Mouse (Mus musculus): ENCODE results near the gene Mtmr6. TPM values are rescaled to one million over a fixed set of nuclear protein-coding genes. Genes with fewer than 3 reads are reported as not detected.

Gene Mtmr6
- polyA plus RNA-seq, 1 experiment from 2014 or later: 68.2 TPM

DNA sequence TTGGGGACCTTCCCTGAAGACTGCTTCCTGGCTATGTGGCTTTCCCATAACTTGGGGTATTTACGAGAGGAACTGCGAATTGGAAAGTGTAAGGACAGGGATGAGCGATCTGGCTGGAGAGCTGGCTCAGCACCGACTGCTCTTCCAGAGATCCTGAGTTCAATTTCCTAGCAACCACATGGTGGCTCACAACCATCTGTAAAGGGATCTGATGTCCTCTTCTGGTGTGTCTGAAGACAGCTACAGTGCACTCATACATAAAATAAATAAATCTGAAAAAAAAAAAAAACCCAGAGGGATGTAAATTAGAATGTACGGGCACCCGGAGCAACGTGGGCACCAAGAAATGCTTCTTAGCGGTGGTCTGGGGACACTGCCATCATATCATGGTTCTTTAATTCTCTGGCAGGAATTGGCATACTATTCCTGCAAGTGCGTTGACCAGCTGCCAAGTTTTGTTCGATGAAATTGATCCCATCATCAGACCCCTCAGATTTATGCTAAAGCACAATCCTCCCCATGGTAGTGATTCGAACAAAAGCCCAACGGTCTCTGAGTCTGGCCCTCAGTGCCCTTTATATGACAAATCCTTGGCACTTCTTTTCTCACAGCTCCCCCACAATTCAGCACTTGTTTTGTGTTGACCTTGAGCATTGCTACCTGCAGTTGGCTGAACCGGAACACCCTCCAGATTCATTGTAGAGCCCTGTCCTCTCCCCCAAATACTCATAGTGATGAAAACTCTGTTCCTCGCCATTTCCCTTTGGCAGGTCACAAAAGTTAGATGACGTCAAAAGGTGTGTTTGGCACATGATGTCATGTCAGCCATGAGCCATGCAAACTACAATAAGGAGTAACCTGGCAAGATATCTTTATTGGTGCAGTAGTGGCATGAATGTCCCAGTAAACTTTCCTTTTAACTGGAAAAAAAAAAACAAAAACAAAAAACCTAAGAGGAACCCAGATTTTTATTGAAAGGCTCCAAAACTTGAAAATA lies 12.7 kb upstream of the Mtmr6 start:
- Histone ChIP-seq H3K4me3 (ENCODE audit: low read depth, low read length) (peak overlapping the region; percentile 90), H3K4me1 (ENCODE audit: control insufficient read depth, insufficient read depth, low read length) (peaks cover 11% of the 10 kb centered on the region; the same call in 1 of the 2 replicates), H3K4me2 (ENCODE audit: low read length) (peak overlapping the region; percentile 92), H3K9ac (ENCODE audit: low read length) (peak overlapping the region; percentile 96), H3K9me3 (replicated peaks; ENCODE audit: control insufficient read depth, low read length) (no peaks in the 10 kb centered on the region), H3K27me3 (replicated peaks; ENCODE audit: control insufficient read depth, insufficient read depth, low read length) (no peaks in the 10 kb centered on the region), H3K27ac (ENCODE audit: low read depth, low read length) (peak overlapping the region; percentile 80), H3K36me3 (ENCODE audit: control insufficient read depth, insufficient read depth, low read length) (no peaks in the 10 kb centered on the region)
- DNase-seq (ENCODE audit: low spot score) (peak; percentile 28), ATAC-seq (no peak)
- WGBS: 18% methylated on average over 15 of the region's 15 CpGs

GRCm38 (mm10) chr14:60253466-60253865 lies 11.6 kb upstream of the Mtmr6 start:
- Histone ChIP-seq H3K4me2 (ENCODE audit: low read length) (no peak overlapping the region), H3K4me1 (ENCODE audit: control insufficient read depth, insufficient read depth, low read length) (peaks cover 11% of the 10 kb centered on the region; the same call in 1 of the 2 replicates), H3K27me3 (replicated peaks; ENCODE audit: control insufficient read depth, insufficient read depth, low read length) (no peaks in the 10 kb centered on the region), H3K9me3 (replicated peaks; ENCODE audit: control insufficient read depth, low read length) (no peaks in the 10 kb centered on the region), H3K36me3 (ENCODE audit: control insufficient read depth, insufficient read depth, low read length) (no peaks in the 10 kb centered on the region), H3K9ac (ENCODE audit: low read length) (no peak overlapping the region), H3K27ac (ENCODE audit: low read depth, low read length) (no peak overlapping the region), H3K4me3 (ENCODE audit: low read depth, low read length) (no peak overlapping the region)
- no peak for DNase-seq (ENCODE audit: low spot score)
- ATAC-seq: no peak
- WGBS: 93% methylated on average over 3 of the region's 3 CpGs

DNA sequence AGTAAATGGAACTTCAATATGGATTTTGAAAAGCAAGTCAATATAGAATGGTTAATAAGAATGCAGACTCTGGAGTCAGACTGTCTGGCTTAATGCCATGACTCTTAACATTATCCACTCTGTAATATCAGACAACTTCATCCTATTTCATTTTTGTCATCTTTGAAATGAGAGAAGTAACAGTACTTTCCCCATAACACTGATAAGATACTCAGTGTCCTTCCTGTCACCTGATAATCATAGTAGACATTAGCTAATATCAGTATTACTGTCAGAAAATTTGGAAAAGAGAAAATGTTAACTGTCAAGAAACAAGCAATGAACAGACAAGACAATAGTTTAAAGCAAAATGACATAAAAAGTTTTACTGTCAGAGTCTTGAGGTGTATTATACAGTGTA lies 10.3 kb upstream of the Mtmr6 start:
- H3K9me3 ChIP-seq (replicated peaks; ENCODE audit: control insufficient read depth, low read length): no peaks in the 10 kb centered on the region
- H3K36me3 ChIP-seq (ENCODE audit: control insufficient read depth, insufficient read depth, low read length): no peaks in the 10 kb centered on the region
- H3K27me3 ChIP-seq (replicated peaks; ENCODE audit: control insufficient read depth, insufficient read depth, low read length): no peaks in the 10 kb centered on the region
- DNase-seq (ENCODE audit: low spot score): no peak
- peaks cover 6% of the 10 kb centered on the region; the same call in 1 of the 2 replicates for H3K4me1 ChIP-seq (ENCODE audit: control insufficient read depth, insufficient read depth, low read length)
- H3K9ac ChIP-seq (ENCODE audit: low read length): no peak overlapping the region
- H3K4me2 ChIP-seq (ENCODE audit: low read length): no peak overlapping the region
- H3K4me3 ChIP-seq (ENCODE audit: low read depth, low read length): no peak overlapping the region
- H3K27ac ChIP-seq (ENCODE audit: low read depth, low read length): no peak overlapping the region
- no peak for ATAC-seq

DNA sequence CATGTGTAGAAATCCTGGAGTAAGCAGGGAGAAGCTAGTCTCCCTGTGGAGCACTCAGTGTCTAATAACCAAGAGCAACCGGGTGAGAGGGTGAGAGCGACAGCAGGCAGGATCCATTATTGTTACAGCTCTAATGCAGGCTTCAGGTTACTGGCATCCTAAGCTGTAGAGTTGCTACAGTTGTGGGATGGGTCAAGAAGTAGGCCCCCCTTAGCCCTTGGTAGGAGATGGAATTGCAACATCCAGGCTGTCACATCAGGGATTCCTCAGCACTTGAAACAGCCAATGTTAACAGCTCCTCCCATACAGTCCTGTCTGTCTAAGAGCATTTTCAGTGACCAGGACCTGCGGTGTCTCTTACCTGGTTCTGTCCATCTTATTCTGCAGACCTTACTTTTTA lies 8.7 kb upstream of the Mtmr6 start:
- 36% methylated on average over 3 of the region's 3 CpGs for WGBS
- Histone ChIP-seq H3K9ac (ENCODE audit: low read length) (no peak overlapping the region), H3K4me2 (ENCODE audit: low read length) (no peak overlapping the region)

GRCm38 (mm10) chr14:60257101-60257500 lies 7.9 kb upstream of the Mtmr6 start:
- Histone ChIP-seq H3K9ac (ENCODE audit: low read length) (no peak overlapping the region), H3K27ac (ENCODE audit: low read depth, low read length) (no peak overlapping the region), H3K4me3 (ENCODE audit: low read depth, low read length) (no peak overlapping the region), H3K4me1 (ENCODE audit: control insufficient read depth, insufficient read depth, low read length) (peaks cover 6% of the 10 kb centered on the region; the same call in 1 of the 2 replicates), H3K4me2 (ENCODE audit: low read length) (no peak overlapping the region), H3K36me3 (ENCODE audit: control insufficient read depth, insufficient read depth, low read length) (no peaks in the 10 kb centered on the region), H3K9me3 (replicated peaks; ENCODE audit: control insufficient read depth, low read length) (no peaks in the 10 kb centered on the region), H3K27me3 (replicated peaks; ENCODE audit: control insufficient read depth, insufficient read depth, low read length) (no peaks in the 10 kb centered on the region)
- no peak for ATAC-seq
- no peak for DNase-seq (ENCODE audit: low spot score)
- 86% methylated on average over 4 of the region's 4 CpGs for WGBS

More for the DNA sequence above, 8.7 kb upstream of the Mtmr6 start:
- DNase-seq (ENCODE audit: low spot score): no peak
- no peak for ATAC-seq
- Histone ChIP-seq H3K27ac (ENCODE audit: low read depth, low read length) (no peak overlapping the region), H3K36me3 (ENCODE audit: control insufficient read depth, insufficient read depth, low read length) (no peaks in the 10 kb centered on the region), H3K4me1 (ENCODE audit: control insufficient read depth, insufficient read depth, low read length) (peaks cover 6% of the 10 kb centered on the region; the same call in 1 of the 2 replicates), H3K27me3 (replicated peaks; ENCODE audit: control insufficient read depth, insufficient read depth, low read length) (no peaks in the 10 kb centered on the region), H3K4me3 (ENCODE audit: low read depth, low read length) (no peak overlapping the region), H3K9me3 (replicated peaks; ENCODE audit: control insufficient read depth, low read length) (no peaks in the 10 kb centered on the region)

DNA sequence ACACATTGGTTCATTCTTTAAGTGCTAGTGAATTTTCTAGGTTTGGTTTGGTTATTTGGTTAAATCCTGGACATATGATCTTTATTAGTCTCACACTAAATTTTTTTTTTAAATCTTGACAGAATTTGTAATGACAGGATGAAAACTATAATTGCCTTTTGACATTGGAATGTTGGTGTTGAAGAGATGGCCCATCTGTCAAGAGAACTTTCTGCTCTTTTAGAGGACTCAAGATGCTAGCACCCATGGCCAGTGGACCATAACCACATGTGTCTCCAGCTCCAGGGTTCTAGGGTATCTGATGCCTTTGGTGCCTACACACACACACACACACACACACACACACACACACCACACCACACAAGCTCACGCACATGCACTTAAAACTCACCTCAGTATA lies 7.2 kb upstream of the Mtmr6 start:
- Histone ChIP-seq H3K4me2 (ENCODE audit: low read length) (no peak overlapping the region), H3K9me3 (replicated peaks; ENCODE audit: control insufficient read depth, low read length) (no peaks in the 10 kb centered on the region), H3K4me3 (ENCODE audit: low read depth, low read length) (no peak overlapping the region), H3K4me1 (ENCODE audit: control insufficient read depth, insufficient read depth, low read length) (no peaks in the 10 kb centered on the region), H3K27ac (ENCODE audit: low read depth, low read length) (no peak overlapping the region), H3K27me3 (replicated peaks; ENCODE audit: control insufficient read depth, insufficient read depth, low read length) (no peaks in the 10 kb centered on the region), H3K36me3 (ENCODE audit: control insufficient read depth, insufficient read depth, low read length) (no peaks in the 10 kb centered on the region), H3K9ac (ENCODE audit: low read length) (no peak overlapping the region)
- WGBS: 86% methylated on average over 1 of the region's 1 CpGs
- ATAC-seq (no peak), DNase-seq (ENCODE audit: low spot score) (no peak)

DNA sequence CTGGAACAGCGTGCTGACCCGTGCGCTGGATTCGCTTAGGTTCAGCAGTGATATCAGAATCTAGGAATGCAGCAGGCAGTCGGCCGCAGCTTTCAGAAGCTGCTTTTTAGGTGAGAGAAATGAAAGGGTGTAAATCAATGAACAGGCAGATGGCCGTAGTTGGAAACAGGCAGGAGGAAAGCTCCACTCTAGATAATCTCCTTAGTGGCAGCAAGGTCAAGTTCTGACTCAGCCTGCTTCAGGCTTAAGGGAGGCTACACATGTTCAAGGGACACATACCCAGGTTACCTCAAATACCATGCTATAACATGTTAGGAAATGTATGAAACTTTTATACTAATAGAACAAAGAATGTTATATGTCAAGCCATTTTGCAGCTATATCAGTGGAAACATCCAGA lies 2.7 kb upstream of the Mtmr6 start:
- Histone ChIP-seq H3K9ac (ENCODE audit: low read length) (no peak overlapping the region), H3K4me1 (ENCODE audit: control insufficient read depth, insufficient read depth, low read length) (no peaks in the 10 kb centered on the region), H3K27ac (ENCODE audit: low read depth, low read length) (no peak overlapping the region), H3K9me3 (replicated peaks; ENCODE audit: control insufficient read depth, low read length) (no peaks in the 10 kb centered on the region), H3K4me3 (ENCODE audit: low read depth, low read length) (no peak overlapping the region), H3K4me2 (ENCODE audit: low read length) (no peak overlapping the region), H3K27me3 (replicated peaks; ENCODE audit: control insufficient read depth, insufficient read depth, low read length) (no peaks in the 10 kb centered on the region), H3K36me3 (ENCODE audit: control insufficient read depth, insufficient read depth, low read length) (no peaks in the 10 kb centered on the region)
- no peak for DNase-seq (ENCODE audit: low spot score)
- WGBS: 78% methylated on average over 7 of the region's 7 CpGs
- no peak for ATAC-seq

DNA sequence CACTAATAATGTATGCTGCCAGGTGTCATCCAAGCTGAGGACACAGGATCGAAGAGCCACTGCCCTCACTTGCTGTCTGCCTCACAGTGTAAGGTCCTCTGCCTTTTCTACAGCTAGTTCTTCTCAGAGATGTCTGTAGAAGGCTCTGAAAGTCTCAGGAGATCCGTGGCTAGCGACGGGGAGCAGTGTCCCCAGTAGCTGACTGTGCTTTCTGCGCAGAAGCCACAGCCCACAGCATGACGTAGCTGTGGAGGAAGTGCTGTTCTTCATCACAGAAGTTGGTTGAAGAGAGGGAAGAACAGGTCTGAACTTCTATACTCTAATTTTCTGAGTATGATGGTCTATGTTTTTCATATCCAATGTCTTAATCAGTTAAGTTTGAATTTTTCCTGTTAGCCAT lies 4.3 kb downstream of the Mtmr6 start:
- Histone ChIP-seq H3K27ac (ENCODE audit: low read depth, low read length) (no peak overlapping the region), H3K4me3 (ENCODE audit: low read depth, low read length) (no peak overlapping the region), H3K9ac (ENCODE audit: low read length) (no peak overlapping the region), H3K27me3 (replicated peaks; ENCODE audit: control insufficient read depth, insufficient read depth, low read length) (no peaks in the 10 kb centered on the region), H3K4me2 (ENCODE audit: low read length) (no peak overlapping the region), H3K4me1 (ENCODE audit: control insufficient read depth, insufficient read depth, low read length) (no peaks in the 10 kb centered on the region; the same call in 1 of the 2 replicates), H3K36me3 (ENCODE audit: control insufficient read depth, insufficient read depth, low read length) (peaks cover 6% of the 10 kb centered on the region; the same call in 1 of the 2 replicates), H3K9me3 (replicated peaks; ENCODE audit: control insufficient read depth, low read length) (no peaks in the 10 kb centered on the region)
- ATAC-seq (no peak), DNase-seq (ENCODE audit: low spot score) (no peak)
- 88% methylated on average over 6 of the region's 6 CpGs for WGBS

DNA sequence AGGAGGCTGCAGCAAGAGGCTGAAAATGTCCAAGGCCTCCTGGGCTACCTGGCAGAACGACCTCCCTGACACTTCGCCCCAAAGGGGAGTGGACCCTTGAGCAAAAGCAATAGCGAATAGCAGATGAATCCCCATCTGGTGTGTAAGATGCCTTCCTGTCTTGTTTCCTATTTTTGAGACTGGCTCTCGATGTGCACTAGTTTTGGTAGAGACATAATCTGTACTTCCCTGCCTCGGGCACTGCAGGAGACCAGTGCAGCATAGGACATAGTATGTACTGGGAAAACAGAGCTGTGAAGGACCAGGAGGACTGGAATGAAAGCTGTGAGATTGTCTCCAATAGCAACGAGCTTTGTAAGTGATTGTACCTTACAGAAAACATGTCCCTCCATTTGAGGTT lies 8.3 kb downstream of the Mtmr6 start:
- DNase-seq (ENCODE audit: low spot score) (no peak), ATAC-seq (no peak)
- no peak overlapping the region for H3K4me3 ChIP-seq (ENCODE audit: low read depth, low read length)
- H3K36me3 ChIP-seq (ENCODE audit: control insufficient read depth, insufficient read depth, low read length): peaks cover 9% of the 10 kb centered on the region
- H3K27ac ChIP-seq (ENCODE audit: low read depth, low read length): no peak overlapping the region
- H3K9ac ChIP-seq (ENCODE audit: low read length): no peak overlapping the region
- no peaks in the 10 kb centered on the region for H3K4me1 ChIP-seq (ENCODE audit: control insufficient read depth, insufficient read depth, low read length)
- H3K9me3 ChIP-seq (replicated peaks; ENCODE audit: control insufficient read depth, low read length): no peaks in the 10 kb centered on the region
- H3K4me2 ChIP-seq (ENCODE audit: low read length): no peak overlapping the region
- H3K27me3 ChIP-seq (replicated peaks; ENCODE audit: control insufficient read depth, insufficient read depth, low read length): no peaks in the 10 kb centered on the region
- 84% methylated on average over 6 of the region's 6 CpGs for WGBS
